In genomic region chrX:10714696-10715140, GRCm38 (mm10) we compare ENCODE assay signal across 8 mouse cellular contexts. TPM values are rescaled to one million over a fixed set of nuclear protein-coding genes. Genes with fewer than 3 reads are reported as not detected.
DNase-seq lines count a peak whose midpoint lies in the region; ATAC-seq lines count a peak whose summit lies in the region.

Gene Mid1ip1, plus strand, starts transcription at chrX:10715013.

- WGBS in embryonic facial prominence, embryonic 10.5 days, result 19% methylated on average over 12 of the region's 12 CpGs
- 11% methylated on average over 12 of the region's 12 CpGs for WGBS in intestine, embryonic 16.5 days
- 22% methylated on average over 12 of the region's 12 CpGs for WGBS in midbrain, embryonic 10.5 days

- peak within 1 kb of the TSS; percentile 45 for H3K4me2 ChIP-seq in intestine, embryonic 16.5 days (ENCODE audit: low read depth, low read length)

- H3K27ac ChIP-seq in embryonic facial prominence, embryonic 10.5 days (replicated peaks), result peak within 1 kb of the TSS; percentile 73
- H3K27ac ChIP-seq in intestine, embryonic 16.5 days (ENCODE audit: low read length), result peak within 1 kb of the TSS; percentile 75
- H3K27ac ChIP-seq in midbrain, embryonic 10.5 days (replicated peaks), result peak within 1 kb of the TSS; percentile 86

- H3K36me3 ChIP-seq in embryonic facial prominence, embryonic 10.5 days (replicated peaks), result no peaks in the 10 kb centered on the region
- no peaks in the 10 kb centered on the region for H3K36me3 ChIP-seq in intestine, embryonic 16.5 days (ENCODE audit: control insufficient read depth, insufficient read depth, low read length)
- H3K36me3 ChIP-seq in midbrain, embryonic 10.5 days, result no peaks in the 10 kb centered on the region

- no peaks in the 10 kb centered on the region for H3K9me3 ChIP-seq in embryonic facial prominence, embryonic 10.5 days
- no peaks in the 10 kb centered on the region for H3K9me3 ChIP-seq in intestine, embryonic 16.5 days (ENCODE audit: control insufficient read depth, low read length)
- H3K9me3 ChIP-seq in midbrain, embryonic 10.5 days (replicated peaks), result no peaks in the 10 kb centered on the region; the same call in 1 of the 2 replicates

- peaks cover 23% of the 10 kb centered on the region for H3K27me3 ChIP-seq in embryonic facial prominence, embryonic 10.5 days (replicated peaks; ENCODE audit: low read depth, poor library complexity, severe bottlenecking)
- no peaks in the 10 kb centered on the region for H3K27me3 ChIP-seq in intestine, embryonic 16.5 days (replicated peaks; ENCODE audit: control insufficient read depth, insufficient read depth, low read length)
- H3K27me3 ChIP-seq in midbrain, embryonic 10.5 days (ENCODE audit: low read depth, poor library complexity, severe bottlenecking), result peaks cover 5% of the 10 kb centered on the region; the same call in 1 of the 2 replicates

- H3K4me3 ChIP-seq in embryonic facial prominence, embryonic 10.5 days, result peak within 1 kb of the TSS; percentile 44
- peak within 1 kb of the TSS; percentile 36 for H3K4me3 ChIP-seq in intestine, embryonic 16.5 days (ENCODE audit: low read length)
- H3K4me3 ChIP-seq in midbrain, embryonic 10.5 days, result peak within 1 kb of the TSS; percentile 43

- intact Hi-C loops in left cerebral cortex, postnatal 36 days (cut with DNase I), result loop anchor here (10.0 kb wide), 1 partner anchor 280 kb away; no protein-coding TSS in a partner anchor

- DNase-seq in adrenal gland, postnatal 10 days, result peak; percentile 89
- peak; percentile 85 for DNase-seq in embryonic facial prominence, embryonic 10.5 days (ENCODE audit: low spot score)
- no peak for DNase-seq in gonadal fat pad, adult 2 months (ENCODE audit: low read depth)
- DNase-seq in left cerebral cortex, postnatal 36 days (ENCODE audit: low spot score in 2 of 2), result peak; percentile 18 to 33
- DNase-seq in midbrain, embryonic 10.5 days (ENCODE audit: low spot score), result peak; percentile 81
- peak; percentile 56 for DNase-seq in right cerebral cortex, postnatal 4 days
- peak; percentile 85 for DNase-seq in yolk sac, embryonic 10.5 days (ENCODE audit: low spot score)

- 0 out of 2 replicates have a peak within 1 kb of the TSS, but pooled peaks have one; percentile 14 for H3K9ac ChIP-seq in intestine, embryonic 16.5 days (ENCODE audit: low read depth, low read length)

- peak; percentile 71 for ATAC-seq in intestine, embryonic 16.5 days

- 0 out of 2 replicates have a peak, but pooled peaks cover 15% of the 10 kb centered on the region for H3K4me1 ChIP-seq in embryonic facial prominence, embryonic 10.5 days
- no peaks in the 10 kb centered on the region for H3K4me1 ChIP-seq in intestine, embryonic 16.5 days (ENCODE audit: control insufficient read depth, insufficient read depth, low read length)
- peaks cover 26% of the 10 kb centered on the region for H3K4me1 ChIP-seq in midbrain, embryonic 10.5 days

RNA-seq across cellular contexts. Expression of gene Mid1ip1, which starts in this region (rescaled TPM):
- total RNA-seq in adrenal gland, postnatal 10 days (2021), result 10 to 100 TPM; 54.7 to 60.0 TPM
- polyA plus RNA-seq in embryonic facial prominence, embryonic 10.5 days (2016; fragmentation: Nextera tagmentation; extraction: Ambion mirVana), result 30.2 and 31.9 TPM in 2 replicates
- polyA plus RNA-seq in gonadal fat pad, adult 2 months (2012; rRNA removed), result 217 and 297 TPM in 2 replicates
- polyA plus RNA-seq in intestine, embryonic 16.5 days (2015; fragmentation: Nextera tagmentation; extraction: Ambion mirVana), result 75.5 and 78.7 TPM in 2 replicates
- total RNA-seq in left cerebral cortex, postnatal 36 days (2021), result 100 to 1,000 TPM; 101 to 121 TPM
- 37.4 and 44.0 TPM in 2 replicates for polyA plus RNA-seq in midbrain, embryonic 10.5 days (2016; fragmentation: Nextera tagmentation; extraction: Ambion mirVana)
